Mouse (Mus musculus) gonadal fat pad, adult 2 months (tissue): ENCODE measurements around the gene Psme2. TPM values are rescaled to one million over a fixed set of nuclear protein-coding genes. Genes with fewer than 3 reads are reported as not detected.
A peak's percentile ranks its signal among the peaks of the same experiment; 100 is the strongest.

Experiments
- DNase-seq: peaks from one replicate; pipeline ENCODE4 v3.0.0-alpha.2; 2012; ENCODE audit warnings: low read depth
- polyA plus RNA-seq: library from polyadenylated mRNA; depleted of rRNA; stranded (reverse); fragments of >200 nt; gene quantifications from 2 replicates; pipeline ENCODE4 v1.2.3, GENCODE M21; 2012

Psme2 gene
- polyA plus RNA-seq, 1 experiment: 122 TPM

- DNase-seq: no peak
Observed at GRCm38 (mm10) chr14:55567496-55567895, 23.4 kb downstream of the Psme2 start.

GRCm38 (mm10) chr14:55565748-55566147, 25.2 kb downstream of the Psme2 start:
- DNase-seq: no peak

- DNase-seq: no peak
Observed at GRCm38 (mm10) chr14:55563249-55563648, 27.7 kb downstream of the Psme2 start.

- DNase-seq: no peak
Observed at GRCm38 (mm10) chr14:55561860-55562259, 29.1 kb downstream of the Psme2 start.

- peak; percentile 90 for DNase-seq
Observed at GRCm38 (mm10) chr14:55560202-55561073, 30.5 kb downstream of the Psme2 start, which contains the start of gene A730061H03Rik. TSS of gene A730061H03Rik (minus strand) at chr14:55560406.

GRCm38 (mm10) chr14:55559799-55560201, 31.1 kb downstream of the Psme2 start, which contains the start of gene Dcaf11:
TSS of gene Dcaf11 (plus strand) at chr14:55560006.
- DNase-seq: no peak

GRCm38 (mm10) chr14:55558740-55559448, 32.0 kb downstream of the Psme2 start:
- DNase-seq: no peak

- no peak for DNase-seq
Observed at GRCm38 (mm10) chr14:55557587-55557986, 33.3 kb downstream of the Psme2 start.

- DNase-seq: no peak
Observed at GRCm38 (mm10) chr14:55557003-55557402, 33.9 kb downstream of the Psme2 start.

GRCm38 (mm10) chr14:55555788-55556187, 35.1 kb downstream of the Psme2 start:
- DNase-seq: no peak

GRCm38 (mm10) chr14:55554635-55555034, 36.3 kb downstream of the Psme2 start:
- DNase-seq: no peak

- DNase-seq: no peak
Observed at GRCm38 (mm10) chr14:55551794-55552193, 39.1 kb downstream of the Psme2 start.

- no peak for DNase-seq
Observed at GRCm38 (mm10) chr14:55551347-55551746, 39.6 kb downstream of the Psme2 start.

- DNase-seq: no peak
Observed at GRCm38 (mm10) chr14:55550191-55550590, 40.7 kb downstream of the Psme2 start.

- DNase-seq: no peak
Observed at GRCm38 (mm10) chr14:55544334-55544733, 46.6 kb downstream of the Psme2 start.

GRCm38 (mm10) chr14:55542268-55542667, 48.6 kb downstream of the Psme2 start:
- DNase-seq: no peak

GRCm38 (mm10) chr14:55540787-55541321, 50.1 kb downstream of the Psme2 start:
- no peak for DNase-seq

GRCm38 (mm10) chr14:55540067-55540786, 50.7 kb downstream of the Psme2 start, which contains the start of gene Pck2:
TSS of gene Pck2 (plus strand) at chr14:55540266.
- no peak for DNase-seq
